Mouse (Mus musculus) C2C12 (cell line): ENCODE results near the gene Smg6.

ENCODE experiments used
- CTCF ChIP-seq: IDR thresholded peaks from one replicate; pipeline ENCODE4 v1.5.1; 2011; ENCODE audit not compliant: control insufficient read depth, insufficient read depth, insufficient read length
- MYOD1 ChIP-seq: IDR thresholded peaks from one replicate; pipeline ENCODE4 v1.6.1; 2011; ENCODE audit warnings: low read depth; ENCODE audit not compliant: control insufficient read depth, insufficient read length
- USF1 ChIP-seq: IDR thresholded peaks from one replicate; pipeline ENCODE4 v1.6.1; 2011; ENCODE audit warnings: low read depth, mild to moderate bottlenecking, control low read depth, moderate library complexity

DNA sequence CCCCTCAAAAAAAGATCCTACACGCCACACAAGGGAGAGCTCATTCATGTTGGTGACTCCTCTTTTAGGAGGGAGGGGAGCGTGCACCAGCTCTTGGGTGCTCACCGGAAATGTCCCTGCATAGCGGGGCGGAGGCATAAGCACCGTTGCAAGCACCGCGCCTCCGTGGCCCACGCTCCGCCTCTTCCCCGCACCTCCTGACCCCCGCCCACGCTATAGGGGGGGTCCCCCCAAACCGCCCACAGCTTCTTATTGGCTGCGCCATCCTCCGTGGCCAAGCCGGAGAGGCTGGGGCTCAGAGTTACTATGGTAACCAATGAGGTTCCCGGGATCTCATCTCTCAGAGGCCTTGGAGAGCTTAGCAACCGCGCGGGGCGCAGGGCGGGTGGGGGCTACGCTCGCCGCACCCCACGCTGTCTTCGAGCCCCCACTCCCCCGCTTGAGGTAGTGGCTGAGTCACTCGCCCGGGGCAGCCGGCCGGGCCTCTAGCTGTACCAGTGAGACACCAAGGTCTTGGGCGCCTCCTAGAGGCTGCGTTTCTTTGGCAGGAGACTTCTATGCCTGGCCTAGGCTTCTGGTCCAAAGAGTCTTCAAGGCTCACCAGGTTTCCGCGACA, 244.6 kb downstream of the Smg6 start:
- TF ChIP-seq USF1 (no peak), CTCF (peak; percentile 78), MYOD1 (no peak)
